Mouse (Mus musculus): Measurements from ENCODE around the gene Cmtm2b. TPM values are rescaled to one million over a fixed set of nuclear protein-coding genes. Genes with fewer than 3 reads are reported as not detected.

The Cmtm2b gene
- polyA plus RNA-seq, 1 experiment from 2014 or later: not detected

DNA sequence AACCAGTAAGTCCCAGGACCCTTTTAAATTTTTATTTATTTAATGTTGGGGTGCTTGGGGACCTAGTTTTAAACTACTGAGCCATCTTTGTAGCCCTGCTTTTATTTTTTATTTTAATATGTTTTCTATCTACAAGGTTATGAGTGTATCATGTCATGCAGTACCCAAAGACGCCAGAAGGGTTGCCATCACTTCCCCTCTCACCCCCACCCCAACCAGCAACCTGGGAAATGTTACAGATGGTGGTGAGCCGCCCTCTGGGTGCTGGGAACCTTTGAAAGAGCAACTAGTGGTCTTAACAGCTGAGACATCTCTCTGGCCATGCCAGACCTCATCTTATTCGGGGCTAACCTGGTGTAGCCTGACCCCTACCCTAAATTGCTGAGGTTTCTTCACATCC, 15.9 kb downstream of the Cmtm2b start:
- Histone ChIP-seq H3K27me3 (replicated peaks; ENCODE audit: control insufficient read depth, insufficient read depth, low read length) (no peaks in the 10 kb centered on the region), H3K4me1 (replicated peaks; ENCODE audit: control insufficient read depth, insufficient read depth, low read length) (0 out of 2 replicates have a peak, but pooled peaks cover 3% of the 10 kb centered on the region), H3K4me2 (replicated peaks; ENCODE audit: low read depth) (no peak overlapping the region), H3K4me3 (ENCODE audit: low read depth, low read length) (no peak overlapping the region), H3K9me3 (ENCODE audit: control insufficient read depth) (no peaks in the 10 kb centered on the region), H3K27ac (ENCODE audit: low read depth, low read length) (no peak overlapping the region), H3K36me3 (ENCODE audit: control insufficient read depth, insufficient read depth) (no peaks in the 10 kb centered on the region), H3K9ac (ENCODE audit: low read depth, low read length) (no peak overlapping the region)
- peak; percentile 34; the same call in 1 of the 2 replicates for TF ChIP-seq CTCF (IDR thresholded peaks at IDR 0.05; ENCODE audit: low read depth)
- ATAC-seq: no peak
- 43% methylated on average over 3 of the region's 3 CpGs for WGBS

DNA sequence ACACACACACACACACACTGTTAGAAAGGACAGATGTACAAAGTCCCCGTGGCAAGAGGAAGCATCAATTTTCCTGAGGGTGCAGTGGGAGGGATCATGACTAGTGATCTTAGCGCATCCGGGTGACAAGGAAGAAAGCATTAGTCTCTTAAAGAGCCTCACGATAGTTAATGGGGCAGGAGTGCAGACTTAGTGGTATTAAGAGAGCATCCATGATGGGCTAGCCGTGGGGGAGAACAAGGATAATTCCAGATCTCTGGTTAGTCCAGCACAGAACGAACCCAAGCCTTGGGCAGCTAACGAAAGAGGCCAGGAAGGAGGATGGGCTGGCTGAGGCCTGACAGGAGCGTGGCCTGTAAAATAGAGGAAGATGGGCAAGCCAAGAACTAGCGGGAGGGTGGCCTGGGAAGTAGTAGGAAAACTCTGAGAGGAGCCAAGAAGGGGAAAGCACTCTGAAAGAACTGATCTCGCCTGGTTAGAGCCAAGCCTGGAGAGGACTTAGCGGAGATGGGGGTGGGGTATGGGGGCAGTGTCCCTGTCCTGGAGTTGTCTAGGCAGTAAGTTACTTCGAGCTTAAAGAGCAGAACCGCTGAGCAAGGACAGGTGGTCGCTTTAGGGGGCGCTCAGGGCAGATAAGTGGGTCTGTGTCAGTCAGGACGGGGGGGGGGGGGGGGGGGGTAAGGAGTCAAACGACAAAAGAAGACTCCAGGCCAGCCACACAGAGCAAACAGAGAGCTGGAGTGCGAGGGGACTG, 17.4 kb downstream of the Cmtm2b start, which contains the start of gene Cmtm3:
Gene Cmtm3 (plus strand): TSS at position 182 of the 754 bp plus-strand sequence.
- no peak for TF ChIP-seq CTCF (IDR thresholded peaks at IDR 0.05; ENCODE audit: low read depth)
- ATAC-seq: no peak
- 23% methylated on average over 17 of the region's 18 CpGs for WGBS

DNA sequence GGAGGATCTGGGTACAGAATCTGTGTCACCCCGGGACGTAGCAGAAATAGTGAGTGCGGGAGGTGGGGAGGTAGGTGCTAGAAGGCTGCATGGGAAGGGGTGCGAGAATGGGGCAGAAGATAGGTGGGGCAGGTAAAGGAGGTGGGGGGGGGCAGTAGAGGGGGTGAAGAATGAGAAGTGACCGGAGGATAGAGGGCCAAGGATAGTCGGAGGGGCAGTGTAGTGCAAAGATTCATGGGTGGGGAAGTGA, 17.9 kb downstream of the Cmtm2b start:
- Histone ChIP-seq H3K27ac (ENCODE audit: low read depth, low read length) (peak overlapping the region; percentile 61), H3K9ac (ENCODE audit: low read depth, low read length) (peak overlapping the region; percentile 56; the same call in 1 of the 2 replicates), H3K4me2 (replicated peaks; ENCODE audit: low read depth) (peak overlapping the region; percentile 70), H3K9me3 (ENCODE audit: control insufficient read depth) (no peaks in the 10 kb centered on the region), H3K27me3 (replicated peaks; ENCODE audit: control insufficient read depth, insufficient read depth, low read length) (no peaks in the 10 kb centered on the region), H3K4me3 (ENCODE audit: low read depth, low read length) (peak overlapping the region; percentile 45), H3K4me1 (replicated peaks; ENCODE audit: control insufficient read depth, insufficient read depth, low read length) (0 out of 2 replicates have a peak, but pooled peaks cover 3% of the 10 kb centered on the region), H3K36me3 (ENCODE audit: control insufficient read depth, insufficient read depth) (no peaks in the 10 kb centered on the region)
- ATAC-seq: no peak
- 3% methylated on average over 6 of the region's 6 CpGs for WGBS
- no peak for TF ChIP-seq CTCF (IDR thresholded peaks at IDR 0.05; ENCODE audit: low read depth)

More for the DNA sequence above, 17.4 kb downstream of the Cmtm2b start, which contains the start of gene Cmtm3:
- Histone ChIP-seq H3K4me2 (replicated peaks; ENCODE audit: low read depth) (peak within 1 kb of the TSS; percentile 70), H3K27me3 (replicated peaks; ENCODE audit: control insufficient read depth, insufficient read depth, low read length) (no peaks in the 10 kb centered on the region), H3K27ac (ENCODE audit: low read depth, low read length) (peak within 1 kb of the TSS; percentile 61), H3K36me3 (ENCODE audit: control insufficient read depth, insufficient read depth) (no peaks in the 10 kb centered on the region), H3K4me1 (replicated peaks; ENCODE audit: control insufficient read depth, insufficient read depth, low read length) (0 out of 2 replicates have a peak, but pooled peaks cover 3% of the 10 kb centered on the region), H3K9me3 (ENCODE audit: control insufficient read depth) (no peaks in the 10 kb centered on the region), H3K9ac (ENCODE audit: low read depth, low read length) (peak within 1 kb of the TSS; percentile 56; the same call in 1 of the 2 replicates), H3K4me3 (ENCODE audit: low read depth, low read length) (peak within 1 kb of the TSS; percentile 45)

DNA sequence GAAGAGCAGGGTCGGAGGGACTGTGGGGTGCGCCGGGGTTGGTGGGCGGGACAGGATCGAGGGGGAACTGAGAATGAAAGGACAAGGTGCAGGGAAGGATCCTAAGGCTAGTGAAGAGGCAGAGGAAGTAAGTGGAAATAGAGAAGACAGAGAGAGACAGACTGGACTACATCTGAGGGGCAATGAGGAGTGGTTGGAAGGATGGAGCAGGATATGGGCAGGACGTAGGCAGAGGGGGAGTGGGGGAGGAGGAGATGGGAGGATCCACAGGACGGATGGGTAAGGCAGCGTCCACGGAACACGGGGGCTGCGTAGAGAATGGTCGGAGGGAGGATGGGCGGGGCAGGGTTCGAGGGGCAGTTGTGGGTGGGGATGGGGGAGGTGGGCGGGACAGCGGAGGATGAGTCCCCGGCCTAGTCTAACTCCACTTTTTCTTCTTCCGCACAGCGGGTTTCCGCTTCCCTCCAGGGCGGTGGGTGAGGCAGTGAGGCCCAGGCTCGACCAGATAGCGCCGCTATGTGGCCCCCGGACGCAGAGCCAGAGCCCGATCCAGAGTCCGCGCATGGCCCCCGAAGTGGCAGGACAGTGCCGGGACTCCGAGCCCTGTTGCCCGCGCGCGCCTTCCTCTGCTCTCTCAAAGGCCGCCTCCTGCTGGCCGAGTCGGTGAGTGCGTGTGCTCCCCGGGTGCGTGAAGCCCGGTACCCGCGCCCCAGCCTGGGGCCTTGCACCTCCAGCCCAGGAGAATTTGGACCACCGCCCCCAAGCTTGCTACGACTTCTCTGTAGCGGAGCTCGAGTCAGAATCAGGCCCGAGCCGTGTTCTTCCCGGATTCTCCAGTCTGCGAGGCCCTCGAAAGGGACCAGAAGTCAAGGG, 18.4 kb downstream of the Cmtm2b start:
- H3K36me3 ChIP-seq (ENCODE audit: control insufficient read depth, insufficient read depth): peaks cover 5% of the 10 kb centered on the region; the same call in 1 of the 2 replicates
- no peaks in the 10 kb centered on the region for H3K27me3 ChIP-seq (replicated peaks; ENCODE audit: control insufficient read depth, insufficient read depth, low read length)
- peak overlapping the region; percentile 56 for H3K9ac ChIP-seq (ENCODE audit: low read depth, low read length)
- H3K4me2 ChIP-seq (replicated peaks; ENCODE audit: low read depth): peak overlapping the region; percentile 70
- H3K4me1 ChIP-seq (replicated peaks; ENCODE audit: control insufficient read depth, insufficient read depth, low read length): 0 out of 2 replicates have a peak, but pooled peaks cover 3% of the 10 kb centered on the region
- WGBS: under 1% methylated on average over 49 of the region's 54 CpGs
- H3K27ac ChIP-seq (ENCODE audit: low read depth, low read length): peak overlapping the region; percentile 61
- no peaks in the 10 kb centered on the region for H3K9me3 ChIP-seq (ENCODE audit: control insufficient read depth)
- peak overlapping the region; percentile 45 for H3K4me3 ChIP-seq (ENCODE audit: low read depth, low read length)
- peak; percentile 84 for TF ChIP-seq CTCF (IDR thresholded peaks at IDR 0.05; ENCODE audit: low read depth)
- ATAC-seq: peak; percentile 75

DNA sequence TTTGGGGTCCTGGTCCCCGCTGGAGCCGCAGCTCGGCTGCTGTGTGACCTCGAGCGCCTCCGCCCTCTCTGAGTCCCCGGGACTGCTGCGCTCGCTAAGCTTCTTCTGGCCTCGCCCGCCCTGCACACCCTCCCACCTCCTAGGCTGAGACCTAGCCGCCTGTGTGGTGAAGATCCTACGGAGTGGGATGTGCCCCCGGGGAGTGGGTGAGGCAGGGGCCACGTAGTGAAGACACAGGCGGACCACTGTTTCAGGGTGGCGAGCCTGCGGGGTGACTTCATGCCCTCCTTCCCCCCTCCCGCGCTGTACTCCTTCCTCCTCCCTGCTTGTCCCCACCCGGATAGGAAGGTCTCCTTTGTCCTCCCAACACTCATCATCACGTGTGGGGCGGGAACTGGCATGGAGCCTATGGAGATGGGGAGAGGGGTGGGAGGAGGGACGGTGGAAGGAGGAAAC, 19.1 kb downstream of the Cmtm2b start:
- Histone ChIP-seq H3K9ac (ENCODE audit: low read depth, low read length) (peak overlapping the region; percentile 56), H3K9me3 (ENCODE audit: control insufficient read depth) (no peaks in the 10 kb centered on the region), H3K27me3 (replicated peaks; ENCODE audit: control insufficient read depth, insufficient read depth, low read length) (no peaks in the 10 kb centered on the region), H3K27ac (ENCODE audit: low read depth, low read length) (peak overlapping the region; percentile 61), H3K4me1 (replicated peaks; ENCODE audit: control insufficient read depth, insufficient read depth, low read length) (0 out of 2 replicates have a peak, but pooled peaks cover 3% of the 10 kb centered on the region), H3K4me3 (ENCODE audit: low read depth, low read length) (peak overlapping the region; percentile 45), H3K4me2 (replicated peaks; ENCODE audit: low read depth) (peak overlapping the region; percentile 70), H3K36me3 (ENCODE audit: control insufficient read depth, insufficient read depth) (peaks cover 6% of the 10 kb centered on the region; the same call in 1 of the 2 replicates)
- peak; percentile 59 for ATAC-seq
- 2% methylated on average over 24 of the region's 24 CpGs for WGBS
- no peak for TF ChIP-seq CTCF (IDR thresholded peaks at IDR 0.05; ENCODE audit: low read depth)

DNA sequence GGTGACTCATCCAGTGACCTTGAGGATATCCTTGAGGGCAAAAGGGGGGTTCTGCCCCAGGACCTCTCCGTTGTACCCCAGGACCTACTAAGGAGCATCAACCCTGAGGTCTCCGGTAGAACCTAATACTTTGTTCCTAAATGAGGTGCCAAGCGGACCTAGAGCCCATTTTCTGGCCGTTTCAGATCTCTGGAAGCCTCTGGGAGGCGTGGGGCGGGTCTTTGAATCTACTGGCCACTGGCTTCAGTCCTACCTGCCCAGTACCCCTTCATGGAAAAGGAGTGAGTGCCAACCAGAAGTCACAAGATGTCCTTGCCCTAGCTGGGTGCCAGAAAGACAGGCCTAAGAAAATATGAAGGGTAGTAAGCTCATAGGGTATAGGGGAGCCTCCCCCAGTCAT, 19.6 kb downstream of the Cmtm2b start:
- Histone ChIP-seq H3K9me3 (ENCODE audit: control insufficient read depth) (no peaks in the 10 kb centered on the region), H3K27me3 (replicated peaks; ENCODE audit: control insufficient read depth, insufficient read depth, low read length) (no peaks in the 10 kb centered on the region), H3K4me1 (replicated peaks; ENCODE audit: control insufficient read depth, insufficient read depth, low read length) (0 out of 2 replicates have a peak, but pooled peaks cover 3% of the 10 kb centered on the region), H3K4me2 (replicated peaks; ENCODE audit: low read depth) (peak overlapping the region; percentile 70), H3K4me3 (ENCODE audit: low read depth, low read length) (peak overlapping the region; percentile 45), H3K27ac (ENCODE audit: low read depth, low read length) (no peak overlapping the region), H3K36me3 (ENCODE audit: control insufficient read depth, insufficient read depth) (peaks cover 6% of the 10 kb centered on the region; the same call in 1 of the 2 replicates), H3K9ac (ENCODE audit: low read depth, low read length) (no peak overlapping the region)
- no peak for ATAC-seq
- WGBS: 57% methylated on average over 6 of the region's 6 CpGs
- no peak for TF ChIP-seq CTCF (IDR thresholded peaks at IDR 0.05; ENCODE audit: low read depth)

All from intestine, postnatal 0 days (tissue).